Mouse (Mus musculus) v-Abl transformed pro-B cells (cell line): ENCODE measurements at regions not wholly inside any gene's neighbourhood (a gene's known extent, or its start where the extent isn't known, plus 50 kb on each side); places are given as distances from the start of the nearest gene placed in this dataset.

Source experiments
- in situ Hi-C, 2 experiments: fragments of 400-800 bp; cut with MboI; formaldehyde crosslinking; loops; one replicate each; pipeline ENCODE4 v1.15.1; 2025; ENCODE audit not compliant: unreplicated experiment in 2 of 2

GRCm38 (mm10) chr8:126157452-126158185 lies 140.7 kb upstream of the Slc35f3 start:
- in situ Hi-C loops = no loop called here

- in situ Hi-C loops = no loop called here
Measured at GRCm38 (mm10) chr8:126159485-126159884, 138.9 kb upstream of the Slc35f3 start.

- in situ Hi-C loops = no loop called here
Measured at GRCm38 (mm10) chr8:126160356-126160975, 137.9 kb upstream of the Slc35f3 start.

- in situ Hi-C loops = no loop called here
Measured at GRCm38 (mm10) chr8:126162748-126163371, 135.5 kb upstream of the Slc35f3 start.

GRCm38 (mm10) chr8:126163954-126164353 lies 134.4 kb upstream of the Slc35f3 start:
- in situ Hi-C loops = no loop called here

GRCm38 (mm10) chr8:126165486-126166095 lies 132.8 kb upstream of the Slc35f3 start:
- in situ Hi-C loops = no loop called here

- in situ Hi-C loops = no loop called here
Measured at GRCm38 (mm10) chr8:126166394-126166793, 132.0 kb upstream of the Slc35f3 start.

GRCm38 (mm10) chr8:126174451-126174850 lies 123.9 kb upstream of the Slc35f3 start:
- in situ Hi-C loops = no loop called here

- in situ Hi-C loops = no loop called here
Measured at GRCm38 (mm10) chr8:126176305-126176704, 122.1 kb upstream of the Slc35f3 start.

GRCm38 (mm10) chr8:126177855-126178254 lies 120.5 kb upstream of the Slc35f3 start:
- in situ Hi-C loops = no loop called here

GRCm38 (mm10) chr8:126188741-126189285 lies 109.5 kb upstream of the Slc35f3 start:
- in situ Hi-C loops = no loop called here

- in situ Hi-C loops = no loop called here
Measured at GRCm38 (mm10) chr8:126195616-126196015, 102.7 kb upstream of the Slc35f3 start.

- in situ Hi-C loops = no loop called here
Measured at GRCm38 (mm10) chr8:126210561-126210960, 87.8 kb upstream of the Slc35f3 start.

- in situ Hi-C loops = no loop called here
Measured at GRCm38 (mm10) chr8:126212802-126213201, 85.6 kb upstream of the Slc35f3 start.

GRCm38 (mm10) chr8:126214571-126214970 lies 83.8 kb upstream of the Slc35f3 start:
- in situ Hi-C loops = no loop called here

GRCm38 (mm10) chr8:126216391-126216790 lies 82.0 kb upstream of the Slc35f3 start:
- in situ Hi-C loops = no loop called here

GRCm38 (mm10) chr8:126221631-126222030 lies 76.7 kb upstream of the Slc35f3 start:
- in situ Hi-C loops = no loop called here

- in situ Hi-C loops = no loop called here
Measured at GRCm38 (mm10) chr8:126231801-126232200, 66.6 kb upstream of the Slc35f3 start.

- in situ Hi-C loops = no loop called here
Measured at GRCm38 (mm10) chr8:126232521-126232920, 65.8 kb upstream of the Slc35f3 start.

GRCm38 (mm10) chr8:126239684-126240083 lies 58.7 kb upstream of the Slc35f3 start:
- in situ Hi-C loops = no loop called here

- in situ Hi-C loops = no loop called here
Measured at GRCm38 (mm10) chr8:126244321-126244720, 54.0 kb upstream of the Slc35f3 start.
